Mouse (Mus musculus): ENCODE measurements around the gene Ttll5.

DNA sequence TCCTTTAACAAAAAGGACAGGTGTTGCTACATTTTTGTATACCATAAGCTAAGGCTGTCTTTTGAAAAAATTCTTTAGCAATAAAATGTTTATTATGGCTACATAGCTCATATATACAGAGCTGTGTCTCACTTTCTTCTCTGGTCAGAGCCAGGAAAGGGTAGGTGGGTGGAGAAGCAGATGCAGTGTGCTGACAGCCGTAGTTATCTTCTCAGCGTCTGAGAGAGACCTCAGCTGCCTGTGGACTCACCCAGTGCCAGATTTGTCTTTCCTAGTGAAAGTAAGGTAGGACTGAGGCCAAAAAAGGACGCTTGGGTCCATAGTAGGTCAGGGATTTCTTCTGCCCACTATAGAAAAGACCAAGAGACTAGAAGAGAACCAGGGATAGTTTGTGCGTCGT lies 127.9 kb downstream of the Ttll5 start:
- TF ChIP-seq FLI1 (IDR thresholded peaks at IDR 0.05; ENCODE audit: low read length), result no peak
- no peak for TF ChIP-seq GATA1 (IDR thresholded peaks at IDR 0.05; ENCODE audit: borderline replicate concordance, low read length)
